Comparison of ENCODE assay signal across 8 mouse cellular contexts in the genomic region with DNA sequence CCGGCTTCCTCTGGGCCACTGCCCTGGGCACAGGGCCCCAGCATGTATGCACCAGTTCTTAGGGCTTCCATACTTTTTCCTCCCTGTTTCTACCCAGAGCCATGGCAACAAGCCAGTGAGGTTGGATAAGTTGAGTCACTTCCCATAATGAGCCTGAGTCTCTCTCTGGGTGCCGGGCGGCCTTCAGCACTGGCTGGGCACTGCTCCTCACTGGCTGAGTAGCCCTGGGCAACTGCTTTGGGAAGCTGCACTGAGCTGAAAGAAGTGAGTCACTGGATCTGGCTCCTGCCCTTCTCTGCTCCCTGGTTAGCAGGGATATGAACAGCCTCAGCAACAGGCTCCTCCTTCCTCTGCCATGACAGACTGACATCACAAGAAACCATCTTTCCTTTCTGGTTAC. TPM values are rescaled to one million over a fixed set of nuclear protein-coding genes. Genes with fewer than 3 reads are reported as not detected.
A peak's percentile ranks its signal among the peaks of the same experiment; 100 is the strongest.
DNase-seq lines count a peak whose midpoint lies in the region; ATAC-seq lines count a peak whose summit lies in the region.

No protein-coding gene starts in this region.

- no peak for DNase-seq in hindbrain, embryonic 10.5 days (ENCODE audit: low spot score)
- peak; percentile 97 for DNase-seq in MN1 (ENCODE audit: low spot score)
- peak; percentile 44 for DNase-seq in kidney, postnatal 10 days
- no peak for DNase-seq in embryo, embryonic 9.5 days (ENCODE audit: extremely low spot score)

- no peak overlapping the region for H3K4me3 ChIP-seq in hindbrain, embryonic 10.5 days
- no peak overlapping the region for H3K4me3 ChIP-seq in hindbrain, embryonic 16.5 days (ENCODE audit: low read length)
- H3K4me3 ChIP-seq in embryonic facial prominence, embryonic 12.5 days, result no peak overlapping the region
- H3K4me3 ChIP-seq in stomach, embryonic 14.5 days (ENCODE audit: low read depth, low read length), result no peak overlapping the region

- H3K36me3 ChIP-seq in hindbrain, embryonic 10.5 days, result peaks cover 35% of the 10 kb centered on the region
- no peaks in the 10 kb centered on the region for H3K36me3 ChIP-seq in hindbrain, embryonic 16.5 days (ENCODE audit: control insufficient read depth, insufficient read depth, low read length)
- peaks cover 15% of the 10 kb centered on the region for H3K36me3 ChIP-seq in embryonic facial prominence, embryonic 12.5 days
- peaks cover 6% of the 10 kb centered on the region; the same call in 1 of the 2 replicates for H3K36me3 ChIP-seq in stomach, embryonic 14.5 days (ENCODE audit: control insufficient read depth, insufficient read depth, low read length)

- H3K4me1 ChIP-seq in hindbrain, embryonic 10.5 days (replicated peaks), result peaks cover 66% of the 10 kb centered on the region
- H3K4me1 ChIP-seq in hindbrain, embryonic 16.5 days (ENCODE audit: control insufficient read depth, insufficient read depth, low read depth, low read length), result peaks cover 13% of the 10 kb centered on the region
- H3K4me1 ChIP-seq in embryonic facial prominence, embryonic 12.5 days, result peaks cover 23% of the 10 kb centered on the region
- peaks cover 29% of the 10 kb centered on the region for H3K4me1 ChIP-seq in stomach, embryonic 14.5 days (ENCODE audit: control insufficient read depth, insufficient read depth, low read length)

- 91% methylated on average over 3 of the region's 3 CpGs for WGBS in hindbrain, embryonic 10.5 days
- WGBS in hindbrain, embryonic 16.5 days, result 84% methylated on average over 3 of the region's 3 CpGs
- 89% methylated on average over 3 of the region's 3 CpGs for WGBS in embryonic facial prominence, embryonic 12.5 days
- 74% methylated on average over 3 of the region's 3 CpGs for WGBS in stomach, embryonic 14.5 days

- no peaks in the 10 kb centered on the region for H3K9me3 ChIP-seq in hindbrain, embryonic 10.5 days
- no peaks in the 10 kb centered on the region for H3K9me3 ChIP-seq in hindbrain, embryonic 16.5 days (ENCODE audit: control insufficient read depth, low read length)
- no peaks in the 10 kb centered on the region for H3K9me3 ChIP-seq in embryonic facial prominence, embryonic 12.5 days
- H3K9me3 ChIP-seq in stomach, embryonic 14.5 days (ENCODE audit: control insufficient read depth, low read depth, low read length), result no peaks in the 10 kb centered on the region

- ATAC-seq in hindbrain, embryonic 16.5 days, result no peak
- ATAC-seq in embryonic facial prominence, embryonic 12.5 days (ENCODE audit: insufficient number of reproducible peaks, insufficient read depth, low FRiP score, low TSS enrichment), result no peak
- 0 out of 2 replicates have a peak, but pooled peaks have one; percentile 6 for ATAC-seq in stomach, embryonic 14.5 days (ENCODE audit: insufficient number of reproducible peaks, insufficient read depth, low FRiP score, low read depth)
- ATAC-seq in CD4-positive, CD25-positive, alpha-beta regulatory T cell, adult 4 months, result no peak

- H3K27me3 ChIP-seq in hindbrain, embryonic 10.5 days (ENCODE audit: insufficient read depth, poor library complexity, severe bottlenecking), result peaks cover 8% of the 10 kb centered on the region; the same call in 1 of the 2 replicates
- H3K27me3 ChIP-seq in hindbrain, embryonic 16.5 days (replicated peaks; ENCODE audit: control insufficient read depth, insufficient read depth, low read length), result no peaks in the 10 kb centered on the region
- no peaks in the 10 kb centered on the region for H3K27me3 ChIP-seq in embryonic facial prominence, embryonic 12.5 days
- H3K27me3 ChIP-seq in stomach, embryonic 14.5 days (ENCODE audit: control insufficient read depth, insufficient read depth, low read length), result no peaks in the 10 kb centered on the region

- no peak overlapping the region for H3K9ac ChIP-seq in hindbrain, embryonic 16.5 days (ENCODE audit: low read depth, low read length)
- H3K9ac ChIP-seq in embryonic facial prominence, embryonic 12.5 days, result no peak overlapping the region
- H3K9ac ChIP-seq in stomach, embryonic 14.5 days (replicated peaks; ENCODE audit: low read depth, low read length), result no peak overlapping the region

- peak overlapping the region; percentile 60 for H3K27ac ChIP-seq in hindbrain, embryonic 10.5 days
- H3K27ac ChIP-seq in hindbrain, embryonic 16.5 days (ENCODE audit: low read depth, low read length), result no peak overlapping the region
- H3K27ac ChIP-seq in embryonic facial prominence, embryonic 12.5 days, result peak overlapping the region; percentile 55; the same call in 1 of the 2 replicates
- H3K27ac ChIP-seq in stomach, embryonic 14.5 days (ENCODE audit: low read length), result peak overlapping the region; percentile 84

- no peak overlapping the region for H3K4me2 ChIP-seq in hindbrain, embryonic 16.5 days (ENCODE audit: low read length)
- no peak overlapping the region for H3K4me2 ChIP-seq in embryonic facial prominence, embryonic 12.5 days (replicated peaks)
- no peak overlapping the region for H3K4me2 ChIP-seq in stomach, embryonic 14.5 days (replicated peaks; ENCODE audit: low read depth, low read length)

RNA-seq across cellular contexts. Expression of a gene that starts 5.8 kb away (rescaled TPM):
- polyA plus RNA-seq in hindbrain, embryonic 10.5 days (2016; fragmentation: Nextera tagmentation; extraction: Ambion mirVana), result 240 and 270 TPM in 2 replicates
- polyA plus RNA-seq in hindbrain, embryonic 16.5 days (2015; fragmentation: Nextera tagmentation; extraction: Ambion mirVana), result 130 and 163 TPM in 2 replicates
- polyA plus RNA-seq in embryonic facial prominence, embryonic 12.5 days (2016; fragmentation: Nextera tagmentation; extraction: Ambion mirVana), result 107 and 111 TPM in 2 replicates
- 207 and 214 TPM in 2 replicates for polyA plus RNA-seq in stomach, embryonic 14.5 days (2014; fragmentation: Nextera tagmentation; extraction: Ambion mirVana)
- polyA plus RNA-seq in CD4-positive, CD25-positive, alpha-beta regulatory T cell, adult 4 months (2017; shearing (Covaris generic)), result 100 to 1,000 TPM in 1 of 2 experiments, 10 to 100 TPM in 1; 62.0 to 116 TPM

RNA-seq across cellular contexts. Expression of a gene that starts 17.5 kb away (rescaled TPM):
- 180 and 190 TPM in 2 replicates for polyA plus RNA-seq in hindbrain, embryonic 10.5 days (2016; fragmentation: Nextera tagmentation; extraction: Ambion mirVana)
- 122 and 134 TPM in 2 replicates for polyA plus RNA-seq in hindbrain, embryonic 16.5 days (2015; fragmentation: Nextera tagmentation; extraction: Ambion mirVana)
- 169 and 172 TPM in 2 replicates for polyA plus RNA-seq in embryonic facial prominence, embryonic 12.5 days (2016; fragmentation: Nextera tagmentation; extraction: Ambion mirVana)
- polyA plus RNA-seq in stomach, embryonic 14.5 days (2014; fragmentation: Nextera tagmentation; extraction: Ambion mirVana), result 158 and 161 TPM in 2 replicates
- polyA plus RNA-seq in CD4-positive, CD25-positive, alpha-beta regulatory T cell, adult 4 months (2017; shearing (Covaris generic)), result 100 to 1,000 TPM; 168 to 222 TPM

RNA-seq across cellular contexts. Expression of a gene that starts 44.0 kb away (rescaled TPM):
- polyA plus RNA-seq in hindbrain, embryonic 10.5 days (2016; fragmentation: Nextera tagmentation; extraction: Ambion mirVana), result 85.3 and 85.4 TPM in 2 replicates
- polyA plus RNA-seq in hindbrain, embryonic 16.5 days (2015; fragmentation: Nextera tagmentation; extraction: Ambion mirVana), result 78.2 and 93.9 TPM in 2 replicates
- 52.3 and 59.3 TPM in 2 replicates for polyA plus RNA-seq in embryonic facial prominence, embryonic 12.5 days (2016; fragmentation: Nextera tagmentation; extraction: Ambion mirVana)
- 45.9 and 49.3 TPM in 2 replicates for polyA plus RNA-seq in stomach, embryonic 14.5 days (2014; fragmentation: Nextera tagmentation; extraction: Ambion mirVana)
- 10 to 100 TPM; 75.7 to 97.2 TPM for polyA plus RNA-seq in CD4-positive, CD25-positive, alpha-beta regulatory T cell, adult 4 months (2017; shearing (Covaris generic))

Comparison
In these comparisons a context has a peak if more than half of its experiments do, and no peak if none do; other contexts are left out.
1. DNase-seq: peak in MN1 (single experiment) and kidney, postnatal 10 days (single experiment); none in hindbrain, embryonic 10.5 days (single experiment) and embryo, embryonic 9.5 days (single experiment).